Mouse (Mus musculus) c-Kit-positive CD71-negative TER-119-negative erythroid progenitor cells, embryonic 14.5 days (primary cell): ENCODE data around the gene Saa4.
"Not testable (repeated sequence)": the region's sequence is repeated elsewhere in the genome, so short reads cannot be mapped to it uniquely, and the experiment has no call there.

ENCODE experiments used
- DNase-seq: peaks from one replicate; pipeline ENCODE4 v3.0.0-alpha.2; 2013; ENCODE audit warnings: low read depth

Saa4 gene

GRCm38 (mm10) chr7:46732458-46732857, at the start of gene Saa4:
TSS of gene Saa4 (minus strand) at chr7:46732603.
- no peak for DNase-seq

GRCm38 (mm10) chr7:46770706-46771105, 38.3 kb upstream of the Saa4 start:
- peak; percentile 39 for DNase-seq

- no peak for DNase-seq
Measured at GRCm38 (mm10) chr7:46768451-46768850, 36.0 kb upstream of the Saa4 start.

GRCm38 (mm10) chr7:46767371-46767770, 35.0 kb upstream of the Saa4 start:
- DNase-seq, result no peak

GRCm38 (mm10) chr7:46764672-46765071, 32.3 kb upstream of the Saa4 start:
- DNase-seq, result no peak

GRCm38 (mm10) chr7:46762601-46763000, 30.2 kb upstream of the Saa4 start:
- no peak for DNase-seq

- no peak for DNase-seq
Measured at GRCm38 (mm10) chr7:46761049-46761795, 28.8 kb upstream of the Saa4 start.

GRCm38 (mm10) chr7:46751490-46751889, 19.1 kb upstream of the Saa4 start, which contains the start of gene Saa2:
TSS of gene Saa2 (plus strand) at chr7:46751790.
- no peak for DNase-seq

GRCm38 (mm10) chr7:46748459-46748858, 16.1 kb upstream of the Saa4 start:
- no peak for DNase-seq

GRCm38 (mm10) chr7:46746381-46746780, 14.0 kb upstream of the Saa4 start:
- DNase-seq, result no peak

- DNase-seq, result no peak
Measured at GRCm38 (mm10) chr7:46745816-46746215, 13.4 kb upstream of the Saa4 start.

GRCm38 (mm10) chr7:46742880-46743279, 10.5 kb upstream of the Saa4 start, which contains the start of gene Saa1:
TSS of gene Saa1 (minus strand) at chr7:46742980.
- not testable (repeated sequence) for DNase-seq

GRCm38 (mm10) chr7:46740041-46740440, 7.6 kb upstream of the Saa4 start:
- DNase-seq, result not testable (repeated sequence)

- DNase-seq, result no peak
Measured at GRCm38 (mm10) chr7:46738561-46739460, 6.4 kb upstream of the Saa4 start.

GRCm38 (mm10) chr7:46734983-46735382, 2.6 kb upstream of the Saa4 start:
- DNase-seq, result no peak

- no peak for DNase-seq
Measured at GRCm38 (mm10) chr7:46727584-46727983, 4.8 kb downstream of the Saa4 start.

- DNase-seq, result no peak
Measured at GRCm38 (mm10) chr7:46724396-46724795, 8.0 kb downstream of the Saa4 start.

GRCm38 (mm10) chr7:46723849-46724248, 8.6 kb downstream of the Saa4 start:
- DNase-seq, result no peak

GRCm38 (mm10) chr7:46723354-46723753, 9.0 kb downstream of the Saa4 start:
- DNase-seq, result no peak

- DNase-seq, result no peak
Measured at GRCm38 (mm10) chr7:46720460-46720859, 11.9 kb downstream of the Saa4 start.

- DNase-seq, result no peak
Measured at GRCm38 (mm10) chr7:46719526-46719925, 12.9 kb downstream of the Saa4 start.

GRCm38 (mm10) chr7:46718591-46719270, 13.7 kb downstream of the Saa4 start:
- no peak for DNase-seq
